Mouse (Mus musculus): ENCODE results near the gene Slc44a2.
"Not testable (repeated sequence)": the region's sequence is repeated elsewhere in the genome, so short reads cannot be mapped to it uniquely, and the experiment has no call there.

Gene Slc44a2

DNA sequence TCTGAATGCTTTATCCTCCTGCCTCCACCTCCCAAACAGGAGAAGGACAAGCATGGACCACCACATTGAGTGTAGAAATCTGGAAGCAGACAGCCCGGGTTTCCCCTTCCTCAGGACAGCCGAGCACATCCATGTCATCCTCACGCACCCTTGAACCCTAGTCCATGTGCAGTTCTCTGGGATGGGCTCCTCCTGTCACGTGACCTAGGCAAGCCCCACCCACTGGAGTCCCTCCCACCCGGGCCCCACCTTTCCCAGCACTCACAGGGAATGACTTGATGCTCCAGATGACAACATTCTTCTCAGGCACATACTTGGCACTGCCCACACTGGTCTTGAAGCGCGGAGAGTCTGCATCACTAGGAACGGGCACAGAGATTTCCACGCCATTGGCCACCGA, 21.5 kb upstream of the Slc44a2 start:
- no peak for DNase-seq (ENCODE audit: extremely low spot score)

DNA sequence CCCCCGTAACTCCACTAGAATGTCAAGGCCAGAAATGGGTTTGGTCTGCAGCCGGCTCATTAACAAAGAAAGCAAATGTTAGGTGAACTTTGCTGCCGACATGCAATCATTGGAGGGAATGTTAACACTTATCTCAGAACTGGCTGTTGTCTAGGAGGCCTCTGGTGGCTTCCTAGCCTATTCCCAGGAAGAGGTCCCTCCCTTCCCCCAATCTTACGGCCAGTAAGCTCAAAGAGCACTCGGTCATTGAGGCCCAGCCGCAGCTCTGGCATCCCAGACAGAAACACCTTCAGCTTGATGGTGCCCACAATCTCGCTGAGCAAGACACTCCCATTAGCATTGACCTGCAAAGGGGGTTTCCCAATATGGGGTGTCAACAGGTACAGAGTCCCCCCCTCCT, 15.4 kb upstream of the Slc44a2 start:
- no peak for DNase-seq (ENCODE audit: extremely low spot score)

DNA sequence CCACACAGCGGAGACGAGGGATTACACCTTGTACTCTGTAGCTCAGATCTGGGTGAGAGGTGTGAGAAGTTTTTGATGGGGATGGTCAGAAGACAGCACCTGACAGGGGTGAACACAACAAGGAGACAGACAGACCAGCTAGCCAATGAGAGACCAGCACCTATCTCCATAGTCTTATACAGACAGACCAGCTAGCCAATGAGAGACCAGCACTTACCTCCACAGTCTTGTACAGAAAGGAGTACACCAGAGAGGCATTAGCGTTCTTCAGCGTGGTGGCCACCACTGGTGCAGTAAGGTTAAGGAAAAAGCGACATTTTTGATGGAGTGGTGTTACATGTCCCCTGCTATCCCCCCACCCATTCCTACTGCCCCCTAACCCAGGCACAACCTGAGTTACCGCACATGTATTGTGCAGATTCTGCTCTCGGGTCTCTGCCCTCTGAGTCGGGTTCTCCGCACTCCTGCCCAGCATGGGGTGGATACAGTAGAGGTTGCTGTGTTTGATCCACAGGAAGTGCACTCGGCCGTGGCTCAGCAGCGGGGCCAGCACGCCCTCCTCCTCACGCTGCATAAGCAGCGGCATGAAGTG, 11.3 kb upstream of the Slc44a2 start:
- no peak for DNase-seq (ENCODE audit: extremely low spot score)

DNA sequence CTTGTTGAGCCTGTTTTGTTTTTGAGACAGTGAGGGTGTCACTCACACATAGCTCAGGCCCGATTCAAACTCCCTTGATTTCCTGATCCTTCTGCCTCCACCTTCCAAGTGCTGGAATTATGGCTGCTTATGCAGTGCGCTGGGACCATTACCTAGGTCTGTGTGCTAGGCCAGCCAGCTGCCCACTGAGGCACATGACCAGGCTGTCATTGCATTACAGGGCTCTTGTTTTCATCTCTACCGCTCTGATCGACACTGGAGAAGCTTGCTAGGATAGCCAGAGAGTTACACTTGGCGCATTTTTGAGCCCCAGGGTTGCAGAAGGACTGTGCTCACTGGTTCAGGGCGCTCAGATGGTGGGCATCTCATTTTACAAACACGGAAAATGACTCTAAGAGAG, 8.8 kb upstream of the Slc44a2 start:
- DNase-seq (ENCODE audit: extremely low spot score), result no peak

DNA sequence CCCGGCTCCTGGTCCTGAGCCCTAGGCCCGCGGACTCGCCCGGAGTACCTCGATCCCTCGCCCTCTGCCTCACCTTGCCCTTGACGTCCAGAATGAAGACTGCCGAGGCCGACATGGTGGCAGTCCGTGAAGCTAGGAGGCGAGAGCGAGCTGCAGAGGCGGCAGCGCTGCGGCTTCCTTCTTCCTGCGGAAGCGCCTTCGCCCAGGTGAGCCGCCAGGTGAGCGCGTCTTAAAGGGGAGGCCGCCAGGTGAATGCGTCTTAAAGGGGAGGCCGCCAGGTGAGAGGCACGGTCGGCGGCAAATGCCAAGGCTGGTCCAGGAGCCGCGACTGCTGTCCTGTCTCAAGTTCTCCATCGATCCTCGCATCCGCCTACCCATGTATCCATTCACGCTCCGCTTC, 8.4 kb upstream of the Slc44a2 start, which contains the start of gene Ap1m2:
Gene Ap1m2 (minus strand): TSS at position 204 of the 400 bp plus-strand sequence.
- no peak for DNase-seq (ENCODE audit: extremely low spot score)

DNA sequence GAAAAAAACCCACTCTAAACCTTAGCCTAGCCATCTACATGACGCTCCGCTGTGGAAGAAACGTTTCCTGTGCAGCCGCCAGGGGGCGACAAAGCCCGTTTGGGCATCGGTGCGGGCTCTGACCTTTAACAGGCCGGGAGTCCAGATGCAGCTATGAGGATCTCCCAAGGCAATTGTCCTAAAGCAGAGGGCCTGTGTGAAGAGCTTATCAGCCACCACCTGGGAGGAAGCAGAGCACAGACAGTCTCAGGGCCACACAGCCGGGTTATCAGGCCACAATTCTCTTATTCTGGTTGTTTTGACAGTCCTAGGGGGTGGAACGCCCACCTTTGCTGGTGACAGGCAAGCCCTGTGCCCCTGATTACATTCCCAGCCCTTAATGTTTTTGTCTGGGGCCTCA, 7.1 kb upstream of the Slc44a2 start:
- DNase-seq (ENCODE audit: extremely low spot score), result peak; percentile 88

DNA sequence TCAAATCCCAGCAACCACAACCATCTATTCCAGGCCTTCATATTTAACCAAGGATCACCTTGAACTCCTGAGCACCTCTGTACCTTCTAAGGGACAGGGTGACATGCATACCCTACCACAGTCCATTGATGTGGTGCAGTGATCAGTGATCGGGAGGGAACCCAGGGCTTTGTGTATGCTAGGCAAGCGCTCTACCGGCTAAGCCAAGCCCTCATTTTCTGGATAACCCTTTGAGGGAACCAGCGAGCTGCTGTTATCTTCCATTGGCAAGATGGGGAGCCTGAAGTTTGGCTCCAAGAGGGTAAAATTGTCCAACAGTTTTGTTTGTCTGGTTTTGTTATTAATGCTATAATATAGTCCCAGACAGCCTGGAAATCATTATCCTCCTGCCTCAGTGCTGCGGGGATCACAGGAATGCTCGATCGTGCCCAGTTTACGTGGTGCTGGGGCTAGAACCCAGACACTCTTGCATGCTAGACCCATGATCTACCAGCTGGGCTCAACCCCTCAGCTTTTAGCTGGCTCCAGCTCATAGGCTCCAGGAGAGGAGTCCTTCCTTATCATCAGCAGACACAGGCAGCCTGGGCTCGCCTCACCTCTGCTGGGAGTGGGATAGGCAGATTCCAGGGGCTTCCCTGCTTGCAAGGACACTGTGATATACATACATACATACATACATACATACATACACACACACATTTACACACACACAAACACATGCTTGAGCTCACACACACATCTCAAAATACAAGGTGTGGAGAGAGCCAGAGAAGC, 5.9 kb upstream of the Slc44a2 start:
- DNase-seq (ENCODE audit: extremely low spot score), result no peak

DNA sequence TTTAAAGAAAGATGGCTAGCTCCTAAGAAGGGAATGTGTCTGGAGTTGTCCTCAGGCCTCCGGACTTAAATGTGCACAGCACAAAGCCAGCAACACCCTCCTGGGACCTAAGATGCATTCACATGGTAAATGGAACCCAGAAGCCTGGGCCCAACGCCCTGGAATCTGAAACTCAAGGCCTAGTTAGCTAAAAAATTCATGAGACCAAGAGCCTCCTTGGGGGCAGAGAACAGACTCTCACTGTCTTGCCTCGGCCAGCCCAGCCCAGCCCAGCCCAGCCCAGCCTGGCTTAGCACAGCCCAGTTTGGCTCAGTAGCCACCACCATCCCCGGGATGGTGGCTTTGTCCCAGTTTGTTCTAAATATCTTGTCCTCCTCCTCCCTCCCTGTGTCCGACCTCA, 5.1 kb upstream of the Slc44a2 start:
- DNase-seq (ENCODE audit: extremely low spot score), result no peak

DNA sequence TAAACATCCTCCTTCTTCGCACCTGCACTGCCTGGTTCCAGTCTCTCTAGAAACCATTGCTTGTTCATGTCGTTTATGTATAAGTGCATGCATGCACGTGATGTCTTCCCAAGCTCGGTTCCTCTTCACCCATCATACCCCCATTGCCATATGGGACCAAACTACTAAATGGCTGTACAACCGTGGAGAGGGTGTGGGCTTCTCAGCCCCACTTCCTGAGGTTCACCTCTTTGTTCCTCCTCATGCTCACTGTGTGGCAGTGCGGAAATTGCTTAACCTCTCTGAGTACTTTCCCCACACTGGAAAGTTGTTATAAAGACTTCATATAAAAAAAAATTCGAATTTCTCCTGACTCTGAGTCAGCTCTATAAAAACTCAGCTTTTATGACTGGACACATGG, 3.8 kb upstream of the Slc44a2 start:
- DNase-seq (ENCODE audit: extremely low spot score), result no peak

DNA sequence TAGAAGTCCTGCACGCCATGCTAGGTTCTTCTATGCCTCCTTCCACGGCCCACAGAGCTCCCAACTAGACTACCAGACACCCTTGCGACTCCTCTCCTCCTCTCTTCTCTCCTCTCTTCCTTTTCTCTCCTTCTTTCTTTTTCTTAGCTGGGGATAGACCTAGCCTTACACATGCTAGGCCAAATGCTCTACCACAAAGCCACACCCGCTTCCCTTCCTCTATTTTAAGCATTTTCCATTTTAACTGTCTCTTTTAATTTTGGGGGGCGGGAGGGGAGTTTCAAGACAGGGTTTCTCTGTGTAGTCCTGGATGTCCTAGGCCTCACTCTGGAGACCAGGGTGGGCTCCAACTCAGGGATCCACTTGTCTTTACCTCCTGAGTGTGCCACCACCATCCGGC, 1.7 kb upstream of the Slc44a2 start:
- no peak for DNase-seq (ENCODE audit: extremely low spot score)

DNA sequence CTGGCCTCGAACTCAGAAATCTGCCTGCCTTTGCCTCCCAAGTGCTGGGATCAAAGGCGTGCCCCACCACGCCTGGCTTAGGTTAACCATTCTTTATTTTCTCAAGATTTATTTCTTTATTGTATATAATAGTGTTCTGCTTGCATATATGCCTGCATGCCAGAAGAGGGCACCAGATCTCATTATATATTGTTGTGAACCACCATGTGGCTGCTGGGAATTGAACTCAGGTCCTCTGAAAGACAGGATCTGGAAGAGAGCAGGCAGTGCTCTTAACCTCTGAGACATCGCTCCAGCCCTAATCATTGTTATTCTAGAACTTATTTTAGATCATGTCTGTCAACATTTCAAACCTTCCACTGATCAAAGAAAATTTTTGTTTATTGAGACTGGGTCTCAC, 995 bp upstream of the Slc44a2 start:
- DNase-seq (ENCODE audit: extremely low spot score), result no peak

DNA sequence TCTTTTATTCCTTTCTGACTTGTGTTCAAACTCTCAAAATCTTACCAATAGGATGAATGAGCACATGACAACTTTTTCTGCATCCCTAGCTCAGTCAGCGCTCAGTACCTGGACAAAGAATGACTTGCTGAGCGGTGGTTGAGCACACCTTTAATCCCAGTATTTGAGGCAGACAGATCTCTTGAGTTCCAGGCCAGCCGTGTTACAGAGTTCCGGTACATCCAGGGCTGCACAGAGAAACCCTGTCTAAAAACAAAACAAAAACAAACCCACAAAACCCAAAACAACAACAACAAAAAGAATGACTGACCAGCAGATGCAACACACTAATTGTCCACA, 249 bp upstream of the Slc44a2 start:
- DNase-seq (ENCODE audit: extremely low spot score), result no peak

DNA sequence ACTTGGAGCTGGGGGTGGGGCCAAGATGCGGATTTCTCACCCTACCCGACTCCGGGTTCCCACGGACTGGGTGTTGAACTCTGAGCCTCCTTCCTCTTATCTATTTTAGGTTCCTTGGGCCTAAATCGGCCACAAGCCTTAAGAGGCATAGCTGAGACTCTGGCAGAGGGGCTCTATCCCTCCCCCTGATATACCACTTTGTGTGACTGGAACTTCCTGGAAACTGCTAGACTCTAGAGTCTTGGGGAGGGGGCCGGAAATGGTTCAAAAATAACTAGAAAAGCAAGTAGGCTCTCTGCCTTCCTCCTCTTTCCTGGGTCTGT, 976 bp downstream of the Slc44a2 start:
- DNase-seq (ENCODE audit: extremely low spot score), result no peak

DNA sequence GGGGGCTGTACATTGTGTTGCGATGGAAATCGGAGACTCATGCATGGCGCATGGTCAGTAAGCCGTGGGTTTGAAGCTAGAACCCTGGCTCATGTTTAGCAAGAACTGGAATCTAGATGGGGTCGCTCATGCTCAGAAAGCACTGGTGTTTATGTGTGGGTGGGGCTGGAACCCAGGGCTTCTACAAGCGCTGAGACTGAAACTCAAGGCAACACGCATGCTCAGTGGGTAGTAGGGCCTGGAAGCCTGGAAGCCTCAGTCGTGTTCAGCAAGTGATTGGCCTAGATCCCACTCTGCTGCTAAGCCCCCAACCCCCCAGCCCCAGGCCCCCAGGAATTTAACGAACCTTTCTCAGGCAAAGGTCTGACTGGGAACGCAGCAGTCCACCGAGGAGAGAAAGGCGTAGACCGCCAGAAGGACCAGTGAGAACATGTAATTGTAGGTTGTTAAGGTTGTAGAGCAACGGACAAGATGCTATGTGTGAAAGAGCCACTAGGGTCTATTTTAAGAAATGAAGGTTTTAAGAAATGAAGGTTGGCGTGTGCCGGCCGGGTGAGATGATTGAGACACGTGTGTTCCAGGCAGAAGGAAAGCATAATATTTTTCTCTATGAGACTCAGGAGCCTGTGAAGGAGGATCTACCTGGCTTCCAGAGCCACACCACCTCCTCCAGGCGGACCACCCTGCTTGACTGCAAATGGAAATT, 1.9 kb downstream of the Slc44a2 start:
- no peak for DNase-seq (ENCODE audit: extremely low spot score)

DNA sequence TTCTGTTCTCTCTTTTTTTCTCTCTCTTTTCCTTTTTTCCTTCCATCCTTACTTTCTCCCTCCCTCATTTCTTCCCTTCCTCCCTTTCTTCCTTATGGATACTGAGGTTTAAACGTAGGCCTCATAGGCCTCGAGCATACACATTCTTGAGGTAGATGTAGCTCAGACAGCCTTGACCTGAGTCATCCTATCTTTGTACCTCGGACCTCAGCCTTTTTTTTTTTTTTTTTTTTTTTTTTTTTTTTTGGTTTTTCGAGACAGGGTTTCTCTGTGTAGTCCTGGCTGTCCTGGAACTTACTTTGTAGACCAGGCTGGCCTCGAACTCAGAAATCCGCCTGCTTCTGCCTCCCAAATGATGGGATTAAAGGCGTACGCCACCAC, 2.4 kb downstream of the Slc44a2 start:
- not testable (repeated sequence) for DNase-seq (ENCODE audit: extremely low spot score)

DNA sequence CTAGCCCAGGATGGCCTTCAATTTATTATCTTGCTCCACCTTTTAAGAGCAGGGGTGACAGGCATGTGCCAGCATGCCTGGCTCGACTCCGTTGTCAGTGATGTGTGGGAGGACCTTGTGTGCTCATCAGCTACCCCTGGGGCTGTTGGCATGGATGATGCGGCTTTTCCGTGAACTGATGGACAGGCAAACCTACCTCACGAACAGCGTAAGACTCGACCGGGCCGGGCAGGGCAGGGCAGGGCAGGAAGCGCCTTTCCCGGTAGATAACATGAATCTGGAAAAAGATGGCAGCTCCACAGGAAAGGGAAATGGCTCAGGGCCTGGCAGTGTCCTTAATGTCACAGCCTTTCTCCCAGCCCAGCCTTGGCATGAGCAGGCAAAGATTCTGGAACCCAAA, 3.8 kb downstream of the Slc44a2 start:
- no peak for DNase-seq (ENCODE audit: extremely low spot score)

DNA sequence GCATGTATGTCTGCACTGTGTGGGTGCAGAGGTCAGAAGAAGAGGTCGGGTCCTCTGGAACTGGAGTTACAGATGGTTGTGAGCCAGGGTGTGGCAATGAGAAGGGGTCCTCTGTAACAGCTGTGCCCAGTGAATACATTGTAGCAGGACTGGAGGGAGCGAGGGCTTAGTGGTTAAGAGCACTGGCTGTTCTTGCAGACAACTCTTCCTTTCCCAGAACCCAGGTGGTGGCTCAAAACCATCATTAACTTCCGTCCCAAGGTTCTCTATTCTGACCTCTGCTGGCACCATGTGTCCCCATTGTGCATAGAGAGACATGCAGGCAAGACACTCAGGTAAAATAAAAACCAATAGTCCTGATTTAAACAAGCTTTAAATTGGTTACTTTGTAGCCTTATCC, 7.1 kb downstream of the Slc44a2 start:
- no peak for DNase-seq (ENCODE audit: extremely low spot score)

DNA sequence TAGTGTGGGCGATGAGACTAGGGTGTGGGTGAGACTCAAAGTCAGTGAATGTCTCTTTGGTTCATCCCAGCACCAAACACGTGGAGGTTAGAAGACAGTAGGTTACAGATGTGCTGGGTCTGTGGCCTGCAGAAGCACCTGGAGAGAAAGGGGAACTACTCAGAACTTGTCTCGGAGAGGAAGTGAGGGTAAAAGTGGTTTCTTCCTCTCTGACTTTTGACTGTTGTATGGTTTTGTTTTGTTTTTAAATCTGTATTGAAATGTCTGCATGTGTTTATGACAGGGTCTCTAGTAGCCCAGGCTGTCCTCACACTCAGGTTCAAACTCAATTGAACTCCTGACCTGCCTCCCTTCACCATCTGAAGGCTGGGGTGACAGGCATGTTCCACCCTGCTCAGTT, 7.5 kb downstream of the Slc44a2 start:
- no peak for DNase-seq (ENCODE audit: extremely low spot score)

DNA sequence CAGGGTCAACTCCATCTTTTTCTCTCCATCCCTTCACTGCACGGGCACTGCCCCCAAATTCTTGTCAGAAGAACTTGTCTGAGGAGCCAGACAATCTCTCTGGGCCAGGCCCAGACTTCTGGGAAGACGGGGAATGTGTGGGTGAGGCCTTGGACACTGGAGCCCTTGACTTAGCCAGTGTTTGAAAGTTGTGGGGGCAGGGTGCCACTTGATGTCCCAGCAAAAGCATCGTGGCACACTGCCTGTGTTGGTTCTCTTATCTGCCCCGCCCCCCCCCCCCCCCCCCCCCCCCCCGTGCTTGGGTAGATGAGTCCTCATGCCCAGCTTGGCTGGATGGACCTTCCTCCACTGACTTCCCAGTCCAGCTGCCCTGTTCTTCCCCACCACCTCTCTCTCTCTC, 8.5 kb downstream of the Slc44a2 start:
- DNase-seq (ENCODE audit: extremely low spot score), result no peak

DNA sequence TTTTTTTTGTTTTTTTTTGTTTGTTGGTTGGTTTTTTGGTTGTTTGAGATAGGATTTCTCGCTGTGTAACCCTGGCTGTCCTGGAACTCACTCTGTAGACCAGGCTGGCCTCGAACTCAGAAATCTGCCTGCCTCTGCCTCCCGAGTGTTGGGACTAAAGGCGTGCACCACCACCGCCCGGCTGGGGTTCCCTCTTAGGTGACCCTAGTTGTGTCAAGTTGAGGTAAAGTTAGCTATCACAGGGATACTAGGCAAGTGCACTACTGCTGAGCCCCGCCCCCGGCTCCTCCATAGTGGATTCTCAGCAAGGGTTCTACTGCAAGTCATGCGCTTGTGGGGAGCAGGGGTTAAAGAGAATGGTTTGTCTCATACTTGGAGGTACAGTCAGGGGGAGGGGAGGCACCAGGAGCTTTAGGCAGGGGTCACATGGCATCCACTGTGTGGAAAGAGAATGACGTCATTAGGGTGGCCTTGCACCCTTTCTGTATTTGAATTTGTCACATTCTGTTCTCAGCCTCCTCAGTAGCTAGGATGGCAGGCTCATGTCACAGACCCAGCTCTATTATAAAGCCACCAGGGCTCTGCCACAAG, 9.3 kb downstream of the Slc44a2 start:
- DNase-seq (ENCODE audit: extremely low spot score), result no peak

DNA sequence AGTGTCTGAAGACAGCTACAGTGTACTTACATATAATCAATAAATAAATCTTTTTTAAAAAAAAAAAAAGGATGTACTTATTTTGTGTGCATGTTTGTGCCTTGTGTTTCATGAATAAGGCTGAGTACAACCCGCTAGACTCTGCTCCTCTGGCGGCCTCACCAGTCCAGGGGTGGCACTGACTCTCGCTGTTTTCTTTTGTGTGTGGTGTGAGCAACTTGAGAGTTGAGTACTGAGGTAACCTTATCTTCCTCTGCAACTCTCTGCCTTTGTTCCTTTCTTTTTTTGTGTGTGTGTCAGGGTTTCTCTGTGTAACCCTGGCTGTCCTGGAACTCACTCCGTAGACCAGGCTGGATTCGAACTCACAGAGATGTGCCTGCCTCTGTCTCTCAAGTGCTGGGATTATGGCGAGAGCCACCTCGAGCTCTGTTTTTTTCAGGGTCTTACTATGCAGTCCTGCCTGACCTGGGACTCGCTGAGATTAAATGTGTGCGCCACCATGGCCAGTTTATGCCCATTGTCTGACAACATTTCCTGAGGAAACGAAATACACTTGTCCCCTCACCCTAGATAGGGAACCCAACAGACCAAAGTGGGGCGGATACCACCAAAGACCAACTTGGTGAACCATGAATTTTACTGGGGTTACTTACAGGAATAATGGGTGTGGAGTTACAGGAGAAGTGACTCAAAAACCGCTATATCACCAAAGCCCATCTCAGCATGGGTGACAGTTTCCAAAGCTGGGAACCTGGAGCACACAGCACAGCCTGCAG, 11.1 kb downstream of the Slc44a2 start:
- DNase-seq (ENCODE audit: extremely low spot score), result no peak
